Mouse (Mus musculus): ENCODE data around the gene Ctla2a.
"Not testable (repeated sequence)": the region's sequence is repeated elsewhere in the genome, so short reads cannot be mapped to it uniquely, and the experiment has no call there.

Gene Ctla2a

GRCm38 (mm10) chr13:60936500-60936901 is at the start of gene Ctla2a, which contains the start of gene Gm49391:
TSS of gene Ctla2a (minus strand) at chr13:60936625.
TSS of gene Gm49391 (minus strand) at chr13:60936571.
- DNase-seq (ENCODE audit: low read depth, low spot score), result peak; percentile 2

GRCm38 (mm10) chr13:60972319-60972718 is 35.9 kb upstream of the Ctla2a start:
- not testable (repeated sequence) for DNase-seq (ENCODE audit: low read depth, low spot score)

GRCm38 (mm10) chr13:60963985-60964384 is 27.6 kb upstream of the Ctla2a start:
- DNase-seq (ENCODE audit: low read depth, low spot score), result not testable (repeated sequence)

DNA sequence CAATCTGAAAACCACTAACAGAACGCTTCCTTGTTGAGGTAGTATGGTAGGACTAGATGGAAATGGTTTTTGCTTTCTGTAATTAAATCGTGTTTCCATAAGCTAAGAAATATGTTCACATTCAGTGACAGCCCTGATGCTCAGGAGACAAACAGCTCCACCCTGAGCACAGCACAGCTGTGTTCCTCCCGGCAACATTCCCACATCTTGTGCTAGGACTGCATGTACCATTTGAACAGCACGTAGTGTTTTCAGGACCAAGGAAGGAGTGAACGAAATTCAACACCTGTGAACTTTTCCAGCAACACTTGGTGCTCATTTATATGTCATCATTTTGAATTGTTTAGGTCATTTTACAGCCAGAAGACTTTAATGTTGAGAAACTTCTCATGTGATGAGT is 25.3 kb upstream of the Ctla2a start:
- DNase-seq (ENCODE audit: low read depth, low spot score), result no peak

GRCm38 (mm10) chr13:60941884-60942283 is 5.5 kb upstream of the Ctla2a start, which contains the start of gene Tpbpa:
TSS of gene Tpbpa (minus strand) at chr13:60941984.
- DNase-seq (ENCODE audit: low read depth, low spot score), result not testable (repeated sequence)

GRCm38 (mm10) chr13:60935490-60935889 is 935 bp downstream of the Ctla2a start, which contains the start of gene Gm49393:
TSS of gene Gm49393 (minus strand) at chr13:60935590.
- not testable (repeated sequence) for DNase-seq (ENCODE audit: low read depth, low spot score)

DNA sequence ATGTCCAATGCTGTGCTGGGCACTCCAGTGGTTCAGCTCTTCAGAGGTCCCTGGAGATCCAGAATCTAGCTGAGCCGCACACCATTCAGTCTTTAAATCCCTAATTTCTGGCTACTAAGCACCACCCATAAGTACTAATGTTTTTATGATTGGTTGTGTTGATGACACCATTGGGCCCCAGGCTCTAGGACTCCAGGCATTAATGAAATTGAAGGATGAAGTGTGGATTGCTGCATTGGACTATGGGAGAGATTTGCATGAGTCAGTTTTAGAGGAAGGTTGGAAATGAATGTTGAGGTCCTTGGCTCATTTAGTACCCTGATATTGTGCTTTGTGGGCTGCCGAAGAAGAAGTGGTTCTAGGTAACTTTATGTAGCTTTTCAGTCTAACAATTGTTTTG is 31.6 kb downstream of the Ctla2a start, which contains the start of gene Tpbpb:
Gene Tpbpb, minus strand, starts transcription at position 101 of the 400 bp plus-strand sequence.
- DNase-seq (ENCODE audit: low read depth, low spot score), result not testable (repeated sequence)

- DNase-seq (ENCODE audit: low read depth, low spot score), result no peak
Observed at GRCm38 (mm10) chr13:60897328-60897727, 39.1 kb downstream of the Ctla2a start, which contains the start of gene Ctla2b. TSS of gene Ctla2b (minus strand) at chr13:60897447.

DNA sequence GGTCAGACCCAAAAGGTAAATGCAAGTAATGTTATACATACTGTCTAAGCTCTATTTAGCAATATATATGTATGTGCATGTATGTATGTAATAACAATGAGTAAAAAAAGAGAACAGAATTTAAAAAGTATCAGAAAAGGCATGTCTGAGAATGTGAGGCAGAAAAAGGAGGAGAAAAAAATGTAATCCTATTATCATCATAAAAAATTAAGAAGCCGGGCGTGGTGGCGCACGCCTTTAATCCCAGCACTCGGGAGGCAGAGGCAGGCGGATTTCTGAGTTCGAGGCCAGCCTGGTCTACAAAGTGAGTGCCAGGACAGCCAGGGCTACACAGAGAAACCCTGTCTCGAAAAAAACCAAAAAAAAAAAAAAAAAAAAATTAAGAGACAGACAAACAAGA is 39.6 kb downstream of the Ctla2a start, which contains the start of gene Gm49392:
Gene Gm49392, minus strand, starts transcription at position 101 of the 400 bp plus-strand sequence.
- not testable (repeated sequence) for DNase-seq (ENCODE audit: low read depth, low spot score)

DNA sequence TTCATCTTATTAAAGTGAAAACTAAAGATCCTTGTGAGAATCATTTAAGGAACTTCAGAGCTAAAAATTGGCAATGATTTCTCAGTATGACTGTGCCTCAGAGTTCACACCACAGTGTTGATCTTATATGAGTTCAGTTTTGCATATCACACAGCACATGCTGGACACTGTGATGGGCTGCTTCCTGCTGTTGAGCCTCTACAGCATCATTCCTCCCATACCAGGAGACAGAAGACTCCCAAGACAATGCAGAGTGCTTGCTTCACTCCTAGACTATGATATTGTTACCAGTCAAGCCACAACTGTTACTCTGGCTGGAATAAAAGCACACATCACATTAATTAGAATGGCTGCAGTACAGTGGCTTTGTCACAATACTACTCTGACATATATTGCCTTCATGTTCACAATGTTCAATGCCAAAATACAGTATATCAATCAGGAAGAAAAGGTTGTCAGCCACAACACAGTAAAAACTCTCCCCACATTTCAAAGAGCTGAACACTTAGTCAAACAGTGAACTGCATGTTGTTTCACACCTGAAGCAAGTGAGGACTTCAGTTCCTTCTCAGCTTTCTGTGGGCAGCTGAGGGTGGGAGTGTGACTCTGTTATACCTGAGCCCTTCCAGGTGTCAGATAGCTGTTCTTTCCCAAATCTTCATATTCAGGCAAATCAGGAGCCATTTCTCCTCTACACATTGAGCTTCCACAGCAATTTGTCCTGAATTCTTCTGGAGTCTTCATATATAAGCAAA is 40.8 kb downstream of the Ctla2a start:
- DNase-seq (ENCODE audit: low read depth, low spot score), result no peak

DNA sequence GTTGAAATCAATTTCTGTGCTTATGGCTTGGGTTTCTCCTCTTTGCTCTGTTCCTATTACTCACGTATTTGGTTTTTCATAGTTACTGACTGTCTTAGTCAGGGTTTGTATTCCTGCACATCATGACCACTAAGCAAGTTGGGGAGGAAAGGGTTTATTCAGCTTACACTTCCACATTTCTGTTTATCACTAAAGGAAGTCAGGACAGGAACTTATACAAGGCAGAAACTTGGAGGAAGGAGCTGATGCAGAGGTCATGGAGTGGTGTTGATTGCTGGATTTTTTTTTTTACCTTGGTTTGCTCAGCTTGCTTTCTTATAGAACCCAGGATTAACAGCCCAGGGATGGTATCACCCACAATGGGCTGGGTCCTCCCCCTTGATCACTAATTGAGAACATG is 44.1 kb downstream of the Ctla2a start:
- no peak for DNase-seq (ENCODE audit: low read depth, low spot score)
